Mouse (Mus musculus): ENCODE results near the gene Aox3. TPM values are rescaled to one million over a fixed set of nuclear protein-coding genes. Genes with fewer than 3 reads are reported as not detected.

The Aox3 gene
- polyA plus RNA-seq, 1 experiment from 2014 or later = 0.48 TPM

DNA sequence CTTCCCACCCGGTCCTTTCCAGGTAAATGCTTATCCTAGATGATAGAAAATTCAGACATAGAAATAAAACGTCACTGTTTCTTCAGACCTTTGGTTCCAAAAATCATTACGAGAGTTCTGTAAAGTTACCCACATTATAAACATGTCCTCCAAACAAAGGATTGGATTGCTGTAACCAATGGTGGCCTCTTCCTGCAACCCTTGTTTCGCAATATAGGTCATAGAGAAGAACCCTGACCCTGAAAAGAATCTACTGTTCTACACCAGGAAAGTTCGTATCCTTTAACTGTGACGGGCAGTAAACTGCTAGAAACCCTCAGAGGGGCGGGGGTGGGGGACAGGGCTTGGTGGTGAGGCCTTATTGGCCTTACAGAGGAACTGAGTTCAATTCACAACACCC is 99.9 kb downstream of the Aox3 start:
- ATAC-seq (replicated peaks; ENCODE audit: insufficient number of reproducible peaks, low FRiP score, low TSS enrichment, low read depth) = no peak
- no peak overlapping the region for H3K4me2 ChIP-seq (ENCODE audit: low read depth, low read length)
- 92% methylated on average over 7 of the region's 7 CpGs for WGBS

GRCm38 (mm10) chr1:58213838-58214237 is 100.9 kb downstream of the Aox3 start:
- WGBS = 58% methylated on average over 5 of the region's 5 CpGs
- no peak for ATAC-seq (replicated peaks; ENCODE audit: insufficient number of reproducible peaks, low FRiP score, low TSS enrichment, low read depth)
- H3K4me3 ChIP-seq (ENCODE audit: low read depth, low read length) = no peak overlapping the region

More for the DNA sequence above, 99.9 kb downstream of the Aox3 start:
- DNase-seq (ENCODE audit: low spot score) = no peak
- Histone ChIP-seq H3K27me3 (ENCODE audit: control insufficient read depth, insufficient read depth, low read length) (no peaks in the 10 kb centered on the region), H3K27ac (replicated peaks; ENCODE audit: low read depth, low read length) (no peak overlapping the region), H3K4me1 (ENCODE audit: control insufficient read depth, insufficient read depth, low read length) (no peaks in the 10 kb centered on the region), H3K9ac (replicated peaks; ENCODE audit: low read length) (no peak overlapping the region), H3K36me3 (replicated peaks; ENCODE audit: control insufficient read depth, insufficient read depth, low read depth, low read length) (no peaks in the 10 kb centered on the region), H3K4me3 (ENCODE audit: low read depth, low read length) (no peak overlapping the region), H3K9me3 (replicated peaks; ENCODE audit: control insufficient read depth, low read length) (no peaks in the 10 kb centered on the region)

GRCm38 (mm10) chr1:58215353-58215752 is 102.4 kb downstream of the Aox3 start:
- Histone ChIP-seq H3K36me3 (replicated peaks; ENCODE audit: control insufficient read depth, insufficient read depth, low read depth, low read length) (no peaks in the 10 kb centered on the region), H3K27me3 (ENCODE audit: control insufficient read depth, insufficient read depth, low read length) (no peaks in the 10 kb centered on the region), H3K27ac (replicated peaks; ENCODE audit: low read depth, low read length) (no peak overlapping the region), H3K9me3 (replicated peaks; ENCODE audit: control insufficient read depth, low read length) (no peaks in the 10 kb centered on the region), H3K9ac (replicated peaks; ENCODE audit: low read length) (no peak overlapping the region), H3K4me3 (ENCODE audit: low read depth, low read length) (no peak overlapping the region), H3K4me1 (ENCODE audit: control insufficient read depth, insufficient read depth, low read length) (no peaks in the 10 kb centered on the region), H3K4me2 (ENCODE audit: low read depth, low read length) (no peak overlapping the region)
- ATAC-seq (replicated peaks; ENCODE audit: insufficient number of reproducible peaks, low FRiP score, low TSS enrichment, low read depth) (no peak), DNase-seq (ENCODE audit: low spot score) (no peak)
- WGBS = 84% methylated on average over 4 of the region's 4 CpGs

More at GRCm38 (mm10) chr1:58213838-58214237, 100.9 kb downstream of the Aox3 start:
- no peak overlapping the region for H3K27ac ChIP-seq (replicated peaks; ENCODE audit: low read depth, low read length)
- H3K36me3 ChIP-seq (replicated peaks; ENCODE audit: control insufficient read depth, insufficient read depth, low read depth, low read length) = no peaks in the 10 kb centered on the region
- DNase-seq (ENCODE audit: low spot score) = peak; percentile 51
- no peaks in the 10 kb centered on the region for H3K4me1 ChIP-seq (ENCODE audit: control insufficient read depth, insufficient read depth, low read length)
- no peak overlapping the region for H3K4me2 ChIP-seq (ENCODE audit: low read depth, low read length)
- no peak overlapping the region for H3K9ac ChIP-seq (replicated peaks; ENCODE audit: low read length)
- no peaks in the 10 kb centered on the region for H3K9me3 ChIP-seq (replicated peaks; ENCODE audit: control insufficient read depth, low read length)
- H3K27me3 ChIP-seq (ENCODE audit: control insufficient read depth, insufficient read depth, low read length) = no peaks in the 10 kb centered on the region

GRCm38 (mm10) chr1:58215956-58216532 is 103.1 kb downstream of the Aox3 start:
- H3K9me3 ChIP-seq (replicated peaks; ENCODE audit: control insufficient read depth, low read length) = no peaks in the 10 kb centered on the region
- H3K27ac ChIP-seq (replicated peaks; ENCODE audit: low read depth, low read length) = no peak overlapping the region
- DNase-seq (ENCODE audit: low spot score) = no peak
- no peak overlapping the region for H3K4me2 ChIP-seq (ENCODE audit: low read depth, low read length)
- no peak for ATAC-seq (replicated peaks; ENCODE audit: insufficient number of reproducible peaks, low FRiP score, low TSS enrichment, low read depth)
- WGBS = 84% methylated on average over 7 of the region's 7 CpGs
- no peak overlapping the region for H3K4me3 ChIP-seq (ENCODE audit: low read depth, low read length)
- no peaks in the 10 kb centered on the region for H3K4me1 ChIP-seq (ENCODE audit: control insufficient read depth, insufficient read depth, low read length)
- no peak overlapping the region for H3K9ac ChIP-seq (replicated peaks; ENCODE audit: low read length)
- H3K27me3 ChIP-seq (ENCODE audit: control insufficient read depth, insufficient read depth, low read length) = no peaks in the 10 kb centered on the region
- H3K36me3 ChIP-seq (replicated peaks; ENCODE audit: control insufficient read depth, insufficient read depth, low read depth, low read length) = no peaks in the 10 kb centered on the region

GRCm38 (mm10) chr1:58221070-58221469 is 108.1 kb downstream of the Aox3 start:
- no peak overlapping the region for H3K9ac ChIP-seq (replicated peaks; ENCODE audit: low read length)
- 64% methylated on average over 6 of the region's 6 CpGs for WGBS
- no peak overlapping the region for H3K27ac ChIP-seq (replicated peaks; ENCODE audit: low read depth, low read length)
- H3K36me3 ChIP-seq (replicated peaks; ENCODE audit: control insufficient read depth, insufficient read depth, low read depth, low read length) = no peaks in the 10 kb centered on the region
- no peaks in the 10 kb centered on the region for H3K9me3 ChIP-seq (replicated peaks; ENCODE audit: control insufficient read depth, low read length)
- no peaks in the 10 kb centered on the region for H3K4me1 ChIP-seq (ENCODE audit: control insufficient read depth, insufficient read depth, low read length)
- H3K27me3 ChIP-seq (ENCODE audit: control insufficient read depth, insufficient read depth, low read length) = no peaks in the 10 kb centered on the region
- ATAC-seq (replicated peaks; ENCODE audit: insufficient number of reproducible peaks, low FRiP score, low TSS enrichment, low read depth) (no peak), DNase-seq (ENCODE audit: low spot score) (no peak)
- H3K4me3 ChIP-seq (ENCODE audit: low read depth, low read length) = no peak overlapping the region
- H3K4me2 ChIP-seq (ENCODE audit: low read depth, low read length) = no peak overlapping the region

- Histone ChIP-seq H3K4me3 (ENCODE audit: low read depth, low read length) (no peak overlapping the region), H3K4me1 (ENCODE audit: control insufficient read depth, insufficient read depth, low read length) (no peaks in the 10 kb centered on the region), H3K9me3 (replicated peaks; ENCODE audit: control insufficient read depth, low read length) (no peaks in the 10 kb centered on the region), H3K4me2 (ENCODE audit: low read depth, low read length) (no peak overlapping the region), H3K27ac (replicated peaks; ENCODE audit: low read depth, low read length) (no peak overlapping the region), H3K27me3 (ENCODE audit: control insufficient read depth, insufficient read depth, low read length) (no peaks in the 10 kb centered on the region), H3K36me3 (replicated peaks; ENCODE audit: control insufficient read depth, insufficient read depth, low read depth, low read length) (no peaks in the 10 kb centered on the region), H3K9ac (replicated peaks; ENCODE audit: low read length) (no peak overlapping the region)
- WGBS = 87% methylated on average over 5 of the region's 5 CpGs
- ATAC-seq (replicated peaks; ENCODE audit: insufficient number of reproducible peaks, low FRiP score, low TSS enrichment, low read depth) (no peak), DNase-seq (ENCODE audit: low spot score) (no peak)
These were observed 108.9 kb downstream of the Aox3 start for GRCm38 (mm10) chr1:58221879-58222278.

DNA sequence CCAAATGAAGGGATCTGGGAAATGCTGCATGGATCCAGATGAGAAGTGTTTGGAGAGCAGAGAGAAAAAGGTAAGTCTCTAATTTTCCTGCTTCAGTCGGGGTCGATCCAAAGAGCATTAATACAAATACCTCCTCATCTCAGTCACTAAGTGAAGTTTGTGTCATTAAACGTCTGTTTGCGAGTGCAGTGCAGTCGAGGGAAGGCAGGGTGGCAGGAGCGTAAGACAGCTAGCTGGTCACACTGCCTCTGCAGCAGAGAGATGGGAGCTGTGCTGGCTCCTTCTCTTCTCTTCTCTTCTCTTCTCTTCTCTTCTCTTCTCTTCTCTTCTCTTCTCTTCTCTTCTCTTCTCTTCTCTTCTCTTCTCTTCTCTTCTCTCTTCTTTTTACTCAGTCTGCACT is 115.2 kb downstream of the Aox3 start:
- H3K4me2 ChIP-seq (ENCODE audit: low read depth, low read length) = no peak overlapping the region
- H3K27me3 ChIP-seq (ENCODE audit: control insufficient read depth, insufficient read depth, low read length) = no peaks in the 10 kb centered on the region
- H3K36me3 ChIP-seq (replicated peaks; ENCODE audit: control insufficient read depth, insufficient read depth, low read depth, low read length) = no peaks in the 10 kb centered on the region
- H3K9me3 ChIP-seq (replicated peaks; ENCODE audit: control insufficient read depth, low read length) = no peaks in the 10 kb centered on the region
- DNase-seq (ENCODE audit: low spot score) (no peak), ATAC-seq (replicated peaks; ENCODE audit: insufficient number of reproducible peaks, low FRiP score, low TSS enrichment, low read depth) (no peak)
- no peak overlapping the region for H3K4me3 ChIP-seq (ENCODE audit: low read depth, low read length)
- H3K4me1 ChIP-seq (ENCODE audit: control insufficient read depth, insufficient read depth, low read length) = no peaks in the 10 kb centered on the region
- no peak overlapping the region for H3K27ac ChIP-seq (replicated peaks; ENCODE audit: low read depth, low read length)
- no peak overlapping the region for H3K9ac ChIP-seq (replicated peaks; ENCODE audit: low read length)
- WGBS = 64% methylated on average over 6 of the region's 6 CpGs

- H3K36me3 ChIP-seq (replicated peaks; ENCODE audit: control insufficient read depth, insufficient read depth, low read depth, low read length) = no peaks in the 10 kb centered on the region
- ATAC-seq (replicated peaks; ENCODE audit: insufficient number of reproducible peaks, low FRiP score, low TSS enrichment, low read depth) (no peak), DNase-seq (ENCODE audit: low spot score) (no peak)
- H3K27ac ChIP-seq (replicated peaks; ENCODE audit: low read depth, low read length) = no peak overlapping the region
- H3K27me3 ChIP-seq (ENCODE audit: control insufficient read depth, insufficient read depth, low read length) = no peaks in the 10 kb centered on the region
- no peaks in the 10 kb centered on the region for H3K4me1 ChIP-seq (ENCODE audit: control insufficient read depth, insufficient read depth, low read length)
- no peak overlapping the region for H3K4me2 ChIP-seq (ENCODE audit: low read depth, low read length)
- no peak overlapping the region for H3K4me3 ChIP-seq (ENCODE audit: low read depth, low read length)
- H3K9me3 ChIP-seq (replicated peaks; ENCODE audit: control insufficient read depth, low read length) = no peaks in the 10 kb centered on the region
- no peak overlapping the region for H3K9ac ChIP-seq (replicated peaks; ENCODE audit: low read length)
These were observed 116.0 kb downstream of the Aox3 start for GRCm38 (mm10) chr1:58228916-58229315.

Data from embryonic facial prominence, embryonic 11.5 days (tissue).